Comparison of ENCODE assay signal across 10 mouse cellular contexts in genomic region chr17:24639571-24639988, GRCm38 (mm10). TPM values are rescaled to one million over a fixed set of nuclear protein-coding genes. Genes with fewer than 3 reads are reported as not detected.
DNase-seq lines count a peak whose midpoint lies in the region; ATAC-seq and TF ChIP-seq lines count a peak whose summit lies in the region.
"Had no signal": no experiment of that assay in that cellular context is flagged by ENCODE, and none has a peak within 500 bp of the region (broad histone marks: within the 10 kb centered on the region; RNA-seq: fewer than 3 reads in every experiment).

No protein-coding gene starts in this region.

- H3K4me3 ChIP-seq in kidney, postnatal 0 days (replicated peaks; ENCODE audit: low read depth, low read length), result no peak overlapping the region
- H3K4me3 ChIP-seq in heart, postnatal 0 days (ENCODE audit: low read depth, low read length), result no peak overlapping the region
- H3K4me3 ChIP-seq: liver, embryonic 15.5 days had no signal

- H3K9ac ChIP-seq in kidney, postnatal 0 days (ENCODE audit: low read depth, low read length), result no peak overlapping the region
- H3K9ac ChIP-seq in heart, postnatal 0 days (replicated peaks; ENCODE audit: low read depth, low read length), result no peak overlapping the region
- H3K9ac ChIP-seq: liver, embryonic 15.5 days had no signal

- DNase-seq in kidney, postnatal 0 days (ENCODE audit: low spot score), result peak; percentile 57
- no peak for DNase-seq in kidney, postnatal 36 days
- peak; percentile 68 for DNase-seq in embryo, embryonic 10.5 days (ENCODE audit: low spot score)
- DNase-seq in heart, postnatal 0 days (ENCODE audit: low spot score), result no peak
- DNase-seq in mesoderm, embryonic 11.5 days (ENCODE audit: low read depth, low spot score), result peak; percentile 70
- no peak for DNase-seq in left cerebral cortex, adult 11 months (ENCODE audit: low spot score)
- DNase-seq in retina, postnatal 1 day, result no peak
- no peak for DNase-seq in adrenal gland, postnatal 4 days (ENCODE audit: low spot score in 2 of 2)

- no peak for TF ChIP-seq CTCF in kidney, postnatal 0 days (IDR thresholded peaks at IDR 0.05; ENCODE audit: low read depth)
- no peak for TF ChIP-seq CTCF in heart, postnatal 0 days (IDR thresholded peaks at IDR 0.05; ENCODE audit: low read depth)

- ATAC-seq in kidney, postnatal 0 days (replicated peaks; ENCODE audit: low FRiP score, low read depth), result peak; percentile 12; the same call in 1 of the 2 replicates
- ATAC-seq in heart, postnatal 0 days (ENCODE audit: insufficient read depth, low read depth), result no peak

- peaks cover 16% of the 10 kb centered on the region; the same call in 1 of the 2 replicates for H3K36me3 ChIP-seq in kidney, postnatal 0 days (ENCODE audit: insufficient read depth, low read length)
- H3K36me3 ChIP-seq in heart, postnatal 0 days (replicated peaks; ENCODE audit: control insufficient read depth, insufficient read depth, low read length), result peaks cover 28% of the 10 kb centered on the region
- H3K36me3 ChIP-seq: liver, embryonic 15.5 days had no signal

- no peaks in the 10 kb centered on the region for H3K9me3 ChIP-seq in kidney, postnatal 0 days (replicated peaks; ENCODE audit: low read length)
- H3K9me3 ChIP-seq in heart, postnatal 0 days (replicated peaks; ENCODE audit: control insufficient read depth, low read length), result no peaks in the 10 kb centered on the region
- H3K9me3 ChIP-seq: liver, embryonic 15.5 days had no signal

- WGBS in kidney, postnatal 0 days, result 44% methylated on average over 5 of the region's 5 CpGs
- 73% methylated on average over 5 of the region's 5 CpGs for WGBS in heart, postnatal 0 days

- H3K4me1 ChIP-seq in kidney, postnatal 0 days (replicated peaks; ENCODE audit: insufficient read depth, low read length), result peaks cover 23% of the 10 kb centered on the region
- H3K4me1 ChIP-seq in heart, postnatal 0 days (ENCODE audit: control insufficient read depth, insufficient read depth), result peaks cover 14% of the 10 kb centered on the region

- peak overlapping the region; percentile 80 for H3K27ac ChIP-seq in kidney, postnatal 0 days
- peak overlapping the region; percentile 71 for H3K27ac ChIP-seq in heart, postnatal 0 days (ENCODE audit: low read depth)
- H3K27ac ChIP-seq: liver, embryonic 15.5 days had no signal

- H3K27me3 ChIP-seq in kidney, postnatal 0 days (ENCODE audit: insufficient read depth, low read length), result no peaks in the 10 kb centered on the region
- no peaks in the 10 kb centered on the region for H3K27me3 ChIP-seq in heart, postnatal 0 days (ENCODE audit: control insufficient read depth, insufficient read depth, low read length)
- H3K27me3 ChIP-seq: liver, embryonic 15.5 days had no signal

- TF ChIP-seq EP300 in heart, postnatal 0 days (IDR thresholded peaks at IDR 0.05; ENCODE audit: low read depth), result no peak

- H3K4me2 ChIP-seq in kidney, postnatal 0 days (ENCODE audit: low read length), result no peak overlapping the region
- H3K4me2 ChIP-seq in heart, postnatal 0 days (ENCODE audit: low read depth, low read length), result no peak overlapping the region
- H3K4me2 ChIP-seq: liver, embryonic 15.5 days had no signal

RNA-seq across cellular contexts. Expression of gene Nthl1, which starts 7.1 kb away (rescaled TPM):
- polyA plus RNA-seq in kidney, postnatal 0 days (2015; fragmentation: Nextera tagmentation; extraction: Ambion mirVana), result 13.4 and 14.9 TPM in 2 replicates
- total RNA-seq in heart, postnatal 0 days (2014; rRNA removed; ENCODE audit: low replicate concordance), result 3.7 and 10.0 TPM in 2 replicates
- polyA plus RNA-seq in heart, postnatal 0 days (2015; fragmentation: Nextera tagmentation; extraction: Ambion mirVana), result 5.7 and 7.3 TPM in 2 replicates
- 10 to 100 TPM; 13.3 to 13.8 TPM for total RNA-seq in adrenal gland, postnatal 4 days (2021)

RNA-seq across cellular contexts. Expression of gene Tsc2, which starts 7.2 kb away (rescaled TPM):
- polyA plus RNA-seq in kidney, postnatal 0 days (2015; fragmentation: Nextera tagmentation; extraction: Ambion mirVana), result 36.4 and 42.4 TPM in 2 replicates
- total RNA-seq in heart, postnatal 0 days (2014; rRNA removed; ENCODE audit: low replicate concordance), result 55.4 and 88.7 TPM in 2 replicates
- 29.2 and 34.4 TPM in 2 replicates for polyA plus RNA-seq in heart, postnatal 0 days (2015; fragmentation: Nextera tagmentation; extraction: Ambion mirVana)
- total RNA-seq in adrenal gland, postnatal 4 days (2021), result 100 to 1,000 TPM; 110 to 119 TPM

RNA-seq across cellular contexts. Expression of gene Slc9a3r2, which starts 10.5 kb away (rescaled TPM):
- 141 and 145 TPM in 2 replicates for polyA plus RNA-seq in kidney, postnatal 0 days (2015; fragmentation: Nextera tagmentation; extraction: Ambion mirVana)
- total RNA-seq in heart, postnatal 0 days (2014; rRNA removed; ENCODE audit: low replicate concordance), result 87.9 and 118 TPM in 2 replicates
- polyA plus RNA-seq in heart, postnatal 0 days (2015; fragmentation: Nextera tagmentation; extraction: Ambion mirVana), result 61.9 and 68.1 TPM in 2 replicates
- 10 to 100 TPM; 62.2 to 64.2 TPM for total RNA-seq in adrenal gland, postnatal 4 days (2021)

RNA-seq across cellular contexts. Expression of gene Npw, which starts 18.7 kb away (rescaled TPM):
- polyA plus RNA-seq in kidney, postnatal 0 days (2015; fragmentation: Nextera tagmentation; extraction: Ambion mirVana), result 0.32 and 0.38 TPM in 2 replicates
- total RNA-seq in heart, postnatal 0 days (2014; rRNA removed; ENCODE audit: low replicate concordance), result not detected in 2 replicates
- polyA plus RNA-seq in heart, postnatal 0 days (2015; fragmentation: Nextera tagmentation; extraction: Ambion mirVana), result not detected in 2 replicates
- total RNA-seq in adrenal gland, postnatal 4 days (2021), result not detected
- total RNA-seq: gastrocnemius, adult 18-20 months had no signal

RNA-seq across cellular contexts. Expression of gene Zfp598, which starts 29.9 kb away (rescaled TPM):
- 17.5 and 18.1 TPM in 2 replicates for polyA plus RNA-seq in kidney, postnatal 0 days (2015; fragmentation: Nextera tagmentation; extraction: Ambion mirVana)
- total RNA-seq in heart, postnatal 0 days (2014; rRNA removed; ENCODE audit: low replicate concordance), result 25.4 and 27.5 TPM in 2 replicates
- 7.8 TPM in 2 replicates for polyA plus RNA-seq in heart, postnatal 0 days (2015; fragmentation: Nextera tagmentation; extraction: Ambion mirVana)
- 10 to 100 TPM; 47.5 to 48.9 TPM for total RNA-seq in adrenal gland, postnatal 4 days (2021)

Comparison
In these comparisons a context has a peak if more than half of its experiments do, and no peak if none do; other contexts are left out.
1. DNase-seq: peak in kidney, postnatal 0 days (single experiment), embryo, embryonic 10.5 days (single experiment) and mesoderm, embryonic 11.5 days (single experiment); none in kidney, postnatal 36 days (0 of 2), heart, postnatal 0 days (single experiment), left cerebral cortex, adult 11 months (single experiment), retina, postnatal 1 day (single experiment) and adrenal gland, postnatal 4 days (0 of 2).